ENCODE assay signal across 11 mouse cellular contexts in genomic region chr7:112185226-112185745, GRCm38 (mm10). TPM values are rescaled to one million over a fixed set of nuclear protein-coding genes. Genes with fewer than 3 reads are reported as not detected.
DNase-seq lines count a peak whose midpoint lies in the region; ATAC-seq lines count a peak whose summit lies in the region.
"Had no signal": no experiment of that assay in that cellular context is flagged by ENCODE, and none has a peak within 500 bp of the region (broad histone marks: within the 10 kb centered on the region; RNA-seq: fewer than 3 reads in every experiment).

No protein-coding gene starts in this region.

- no peaks in the 10 kb centered on the region for H3K9me3 ChIP-seq in kidney, embryonic 15.5 days (replicated peaks)
- no peaks in the 10 kb centered on the region for H3K9me3 ChIP-seq in forebrain, embryonic 11.5 days (ENCODE audit: control insufficient read depth, low read length)
- H3K9me3 ChIP-seq in hindbrain, embryonic 13.5 days = no peaks in the 10 kb centered on the region
- H3K9me3 ChIP-seq: limb, embryonic 13.5 days had no signal

- WGBS in kidney, embryonic 15.5 days = 40% methylated on average over 9 of the region's 9 CpGs
- WGBS in forebrain, embryonic 11.5 days = 74% methylated on average over 9 of the region's 9 CpGs
- 73% methylated on average over 9 of the region's 9 CpGs for WGBS in hindbrain, embryonic 13.5 days

- peaks cover 30% of the 10 kb centered on the region for H3K4me1 ChIP-seq in kidney, embryonic 15.5 days
- no peaks in the 10 kb centered on the region for H3K4me1 ChIP-seq in forebrain, embryonic 11.5 days (replicated peaks; ENCODE audit: control insufficient read depth, insufficient read depth, low read length)
- peaks cover 6% of the 10 kb centered on the region; the same call in 1 of the 2 replicates for H3K4me1 ChIP-seq in hindbrain, embryonic 13.5 days (replicated peaks)

- peak; percentile 63 for DNase-seq in kidney, adult 18-20 months
- DNase-seq in adrenal gland, postnatal 10 days = peak; percentile 78
- DNase-seq in cerebellum, adult 8-10 months = peak; percentile 82
- DNase-seq in heart, postnatal 36 days = peak; percentile 33 to 40
- no peak for DNase-seq in forebrain, embryonic 11.5 days (ENCODE audit: low spot score)
- DNase-seq in thymus, postnatal 36 days = no peak
- DNase-seq: thymus, adult 2 months had no signal

- no peak overlapping the region for H3K27ac ChIP-seq in kidney, embryonic 15.5 days
- no peak overlapping the region for H3K27ac ChIP-seq in forebrain, embryonic 11.5 days (ENCODE audit: low read depth, low read length)
- H3K27ac ChIP-seq in hindbrain, embryonic 13.5 days = no peak overlapping the region
- H3K27ac ChIP-seq: limb, embryonic 13.5 days had no signal

- H3K27me3 ChIP-seq in kidney, embryonic 15.5 days = no peaks in the 10 kb centered on the region
- no peaks in the 10 kb centered on the region for H3K27me3 ChIP-seq in forebrain, embryonic 11.5 days (ENCODE audit: control insufficient read depth, insufficient read depth, low read length)
- H3K27me3 ChIP-seq in hindbrain, embryonic 13.5 days = no peaks in the 10 kb centered on the region
- H3K27me3 ChIP-seq: limb, embryonic 13.5 days had no signal

- H3K4me2 ChIP-seq in kidney, embryonic 15.5 days = no peak overlapping the region
- H3K4me2 ChIP-seq in forebrain, embryonic 11.5 days (ENCODE audit: low read depth, low read length, severe bottlenecking) = no peak overlapping the region
- H3K4me2 ChIP-seq in hindbrain, embryonic 13.5 days = no peak overlapping the region
- H3K4me2 ChIP-seq: limb, embryonic 13.5 days had no signal

- no peak overlapping the region for H3K9ac ChIP-seq in kidney, embryonic 15.5 days
- H3K9ac ChIP-seq in forebrain, embryonic 11.5 days (ENCODE audit: low read length) = no peak overlapping the region
- no peak overlapping the region for H3K9ac ChIP-seq in hindbrain, embryonic 13.5 days
- H3K9ac ChIP-seq: limb, embryonic 13.5 days had no signal

- no peaks in the 10 kb centered on the region for H3K36me3 ChIP-seq in kidney, embryonic 15.5 days
- H3K36me3 ChIP-seq in forebrain, embryonic 11.5 days (ENCODE audit: control insufficient read depth, insufficient read depth, low read length) = no peaks in the 10 kb centered on the region
- H3K36me3 ChIP-seq in hindbrain, embryonic 13.5 days = no peaks in the 10 kb centered on the region
- H3K36me3 ChIP-seq: limb, embryonic 13.5 days had no signal

- intact Hi-C loops in heart, postnatal 36 days (cut with DNase I) = loop anchor here (2.0 kb wide), 1 partner anchor 38 kb away; no protein-coding TSS in a partner anchor

- no peak overlapping the region for H3K4me3 ChIP-seq in kidney, embryonic 15.5 days (replicated peaks)
- H3K4me3 ChIP-seq in forebrain, embryonic 11.5 days (ENCODE audit: low read depth, low read length) = no peak overlapping the region
- no peak overlapping the region for H3K4me3 ChIP-seq in hindbrain, embryonic 13.5 days
- H3K4me3 ChIP-seq: limb, embryonic 13.5 days; megakaryocyte, embryonic 14.5 days had no signal

- no peak for ATAC-seq in kidney, embryonic 15.5 days (replicated peaks; ENCODE audit: low FRiP score)
- no peak for ATAC-seq in forebrain, embryonic 11.5 days (replicated peaks; ENCODE audit: low FRiP score)
- no peak for ATAC-seq in hindbrain, embryonic 13.5 days (ENCODE audit: low FRiP score)

RNA-seq across cellular contexts. Expression of gene Dkk3, which starts 26.4 kb away (rescaled TPM):
- 20.0 and 25.3 TPM in 2 replicates for polyA plus RNA-seq in kidney, embryonic 15.5 days (2015; fragmentation: Nextera tagmentation; extraction: Ambion mirVana)
- total RNA-seq in adrenal gland, postnatal 10 days (2021) = 10 to 100 TPM; 12.3 to 14.7 TPM
- 10 to 100 TPM; 35.5 to 43.5 TPM for total RNA-seq in heart, postnatal 36 days (2021)
- polyA plus RNA-seq in forebrain, embryonic 11.5 days (2014; fragmentation: Nextera tagmentation; extraction: Ambion mirVana) = 15.0 and 18.7 TPM in 2 replicates
- 25.6 and 33.4 TPM in 2 replicates for polyA plus RNA-seq in hindbrain, embryonic 13.5 days (2015; fragmentation: Nextera tagmentation; extraction: Ambion mirVana)

RNA-seq across cellular contexts. Expression of gene Mical2, which starts 40.4 kb away (rescaled TPM):
- 7.3 and 7.5 TPM in 2 replicates for polyA plus RNA-seq in kidney, embryonic 15.5 days (2015; fragmentation: Nextera tagmentation; extraction: Ambion mirVana)
- 10 to 100 TPM; 17.4 to 22.7 TPM for total RNA-seq in adrenal gland, postnatal 10 days (2021)
- total RNA-seq in heart, postnatal 36 days (2021) = 100 to 1,000 TPM in 1 of 2 experiments, 10 to 100 TPM in 1; 80.8 to 101 TPM
- polyA plus RNA-seq in forebrain, embryonic 11.5 days (2014; fragmentation: Nextera tagmentation; extraction: Ambion mirVana) = 1.9 and 2.1 TPM in 2 replicates
- 1.5 and 1.9 TPM in 2 replicates for polyA plus RNA-seq in hindbrain, embryonic 13.5 days (2015; fragmentation: Nextera tagmentation; extraction: Ambion mirVana)

Comparison
In these comparisons a context has a peak if more than half of its experiments do, and no peak if none do; other contexts are left out.
1. DNase-seq: peak in kidney, adult 18-20 months (single experiment), adrenal gland, postnatal 10 days (single experiment), cerebellum, adult 8-10 months (single experiment) and heart, postnatal 36 days (2 of 2); none in forebrain, embryonic 11.5 days (single experiment) and thymus, postnatal 36 days (0 of 2).